Mouse (Mus musculus) bone marrow, adult 2 months (tissue): Measurements from ENCODE around the gene Nqo2.

Experiments used
- CTCF ChIP-seq: fragments of 200-500 bp; IDR thresholded peaks from 2 replicates; pipeline ENCODE4 v1.5.1; 2011; ENCODE audit warnings: low read length, control low read depth; ENCODE audit not compliant: control insufficient read depth, insufficient read depth
- POLR2A ChIP-seq: fragments of 200-500 bp; IDR thresholded peaks from 2 replicates; pipeline ENCODE4 v1.6.1; 2011; ENCODE audit warnings: low read depth, mild to moderate bottlenecking, control low read depth, low read length, borderline replicate concordance; ENCODE audit not compliant: control insufficient read depth

- TF ChIP-seq CTCF = no peak
- TF ChIP-seq POLR2A = no peak
These were observed 27.3 kb upstream of the Nqo2 start for GRCm38 (mm10) chr13:33937151-33937550.
